Mouse (Mus musculus): Measurements from ENCODE around the gene Crocc2. TPM values are rescaled to one million over a fixed set of nuclear protein-coding genes. Genes with fewer than 3 reads are reported as not detected.
"Not testable (repeated sequence)": the region's sequence is repeated elsewhere in the genome, so short reads cannot be mapped to it uniquely, and the experiment has no call there.

The Crocc2 gene
- polyA plus RNA-seq, 1 experiment from 2014 or later, result 0.33 TPM

DNA sequence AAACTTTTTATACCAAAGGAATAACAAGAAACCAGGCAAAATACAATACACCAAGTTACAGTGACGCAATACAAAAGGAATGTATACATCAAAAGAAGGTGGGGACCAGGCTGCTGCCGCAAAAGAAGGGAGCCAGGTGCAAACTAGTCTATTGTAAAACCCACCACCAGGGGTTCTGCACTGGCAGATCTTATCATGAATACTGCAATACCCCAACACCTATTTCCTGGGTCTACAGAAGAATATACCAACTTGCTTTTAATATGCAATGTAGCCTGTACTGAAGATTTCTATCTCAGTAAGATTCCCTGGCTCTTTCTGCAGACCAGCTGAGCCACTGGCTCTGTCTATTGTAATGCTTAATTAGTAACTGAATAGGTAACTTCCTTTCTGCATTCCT is 28.9 kb downstream of the Crocc2 start:
- not testable (repeated sequence) for H3K27me3 ChIP-seq; H3K4me3 ChIP-seq (replicated peaks); ATAC-seq (ENCODE audit: insufficient number of reproducible peaks, insufficient read depth, low FRiP score, low TSS enrichment, low read depth); H3K9ac ChIP-seq (replicated peaks); H3K9me3 ChIP-seq; H3K27ac ChIP-seq; H3K4me1 ChIP-seq (replicated peaks); H3K36me3 ChIP-seq; H3K4me2 ChIP-seq
- WGBS, result 86% methylated on average over 2 of the region's 2 CpGs

DNA sequence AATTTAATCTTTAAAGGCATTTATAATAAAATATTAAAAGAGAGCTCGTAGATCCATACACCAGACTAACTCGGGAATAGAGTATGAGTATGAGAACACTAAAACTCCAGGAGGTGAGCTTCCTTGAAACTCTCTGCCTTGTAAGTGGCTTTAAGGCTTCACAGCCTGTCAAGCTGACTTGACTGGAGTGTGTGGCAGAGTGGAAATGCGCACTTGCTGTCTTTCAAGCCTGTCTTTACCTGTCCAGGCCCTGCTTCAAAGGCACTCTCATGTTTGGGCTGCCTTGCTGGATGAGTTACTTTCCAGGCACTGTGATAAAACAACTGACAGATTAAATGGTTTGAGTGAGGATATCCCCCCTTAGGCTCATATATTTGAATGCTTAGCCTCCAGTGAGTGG is 29.4 kb downstream of the Crocc2 start:
- H3K27me3 ChIP-seq, result no peaks in the 10 kb centered on the region
- no peaks in the 10 kb centered on the region for H3K4me1 ChIP-seq (replicated peaks)
- ATAC-seq (ENCODE audit: insufficient number of reproducible peaks, insufficient read depth, low FRiP score, low TSS enrichment, low read depth), result no peak
- H3K27ac ChIP-seq, result no peak overlapping the region
- H3K36me3 ChIP-seq, result no peaks in the 10 kb centered on the region
- H3K9me3 ChIP-seq, result peaks cover 3% of the 10 kb centered on the region; the same call in 1 of the 2 replicates
- 83% methylated on average over 3 of the region's 3 CpGs for WGBS
- H3K4me3 ChIP-seq (replicated peaks), result no peak overlapping the region
- H3K4me2 ChIP-seq, result no peak overlapping the region
- H3K9ac ChIP-seq (replicated peaks), result no peak overlapping the region

DNA sequence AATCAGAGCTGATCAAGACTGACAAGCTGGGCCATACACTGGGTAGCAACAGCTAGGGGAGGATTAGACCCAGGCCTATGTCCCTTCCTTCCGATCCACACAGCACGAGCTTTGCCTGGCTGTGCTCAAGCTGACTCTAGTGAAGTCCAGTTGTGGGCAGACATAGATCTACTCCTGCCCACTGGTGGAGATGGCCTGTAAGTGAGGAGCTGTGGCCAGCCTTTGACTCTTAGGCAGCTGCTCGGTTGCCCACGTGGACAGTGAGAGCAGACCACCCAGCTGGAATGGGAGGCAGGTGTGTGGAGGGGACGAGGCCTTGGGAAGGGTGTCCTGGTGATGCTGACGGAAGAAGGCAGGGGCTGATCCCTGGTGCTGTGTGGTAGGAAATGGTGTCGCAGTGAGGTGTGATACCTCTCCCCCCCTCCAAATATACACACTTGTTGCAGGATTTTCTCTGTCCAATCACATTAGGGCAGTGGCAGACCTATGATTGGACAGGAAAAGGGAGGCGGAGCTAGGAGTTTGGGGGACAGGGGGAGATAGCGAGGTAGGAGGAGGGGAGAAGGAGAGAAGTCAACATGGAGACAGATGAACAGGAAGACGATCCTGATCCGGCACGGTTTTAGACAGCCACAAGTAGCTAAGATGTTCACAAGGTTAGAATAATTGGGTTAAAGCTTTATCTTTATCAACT is 37.9 kb downstream of the Crocc2 start:
- Histone ChIP-seq H3K4me1 (replicated peaks) (peaks cover 48% of the 10 kb centered on the region), H3K36me3 (no peaks in the 10 kb centered on the region), H3K27ac (0 out of 2 replicates have a peak overlapping the region, but pooled peaks have one; percentile 45), H3K9ac (replicated peaks) (no peak overlapping the region), H3K4me3 (replicated peaks) (no peak overlapping the region), H3K9me3 (no peaks in the 10 kb centered on the region), H3K27me3 (no peaks in the 10 kb centered on the region), H3K4me2 (no peak overlapping the region)
- no peak for ATAC-seq (ENCODE audit: insufficient number of reproducible peaks, insufficient read depth, low FRiP score, low TSS enrichment, low read depth)
- 50% methylated on average over 12 of the region's 12 CpGs for WGBS

DNA sequence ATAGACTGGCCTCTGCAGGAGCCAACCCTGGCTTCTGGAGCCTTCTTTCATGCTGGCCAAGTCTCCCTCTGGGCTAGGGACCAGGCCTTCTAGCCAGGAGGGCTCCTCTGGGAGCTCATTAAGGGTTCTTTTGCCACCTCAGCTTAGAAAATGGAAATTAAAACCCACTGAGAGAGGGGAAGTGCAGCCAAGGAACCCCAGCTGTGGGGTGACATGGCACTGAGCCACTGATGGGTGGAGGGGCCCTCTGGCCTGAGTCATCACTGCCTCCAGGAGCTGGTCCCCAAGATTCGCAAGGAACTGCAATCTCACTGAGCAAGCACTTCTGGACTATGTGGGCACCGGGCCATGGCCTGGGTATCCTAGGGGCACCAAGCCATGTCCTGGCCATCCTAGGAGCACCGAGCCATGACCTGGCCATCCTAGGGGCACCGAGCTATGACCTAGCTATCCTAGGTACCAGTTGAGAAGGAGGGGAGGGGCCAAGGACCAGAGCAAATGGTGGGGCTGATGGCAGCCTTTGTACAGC is 39.1 kb downstream of the Crocc2 start:
- Histone ChIP-seq H3K9me3 (no peaks in the 10 kb centered on the region), H3K27ac (no peak overlapping the region), H3K4me2 (no peak overlapping the region), H3K27me3 (no peaks in the 10 kb centered on the region), H3K4me1 (replicated peaks) (peaks cover 59% of the 10 kb centered on the region), H3K9ac (replicated peaks) (no peak overlapping the region), H3K4me3 (replicated peaks) (no peak overlapping the region), H3K36me3 (no peaks in the 10 kb centered on the region)
- WGBS, result 89% methylated on average over 4 of the region's 4 CpGs
- ATAC-seq (ENCODE audit: insufficient number of reproducible peaks, insufficient read depth, low FRiP score, low TSS enrichment, low read depth), result no peak

DNA sequence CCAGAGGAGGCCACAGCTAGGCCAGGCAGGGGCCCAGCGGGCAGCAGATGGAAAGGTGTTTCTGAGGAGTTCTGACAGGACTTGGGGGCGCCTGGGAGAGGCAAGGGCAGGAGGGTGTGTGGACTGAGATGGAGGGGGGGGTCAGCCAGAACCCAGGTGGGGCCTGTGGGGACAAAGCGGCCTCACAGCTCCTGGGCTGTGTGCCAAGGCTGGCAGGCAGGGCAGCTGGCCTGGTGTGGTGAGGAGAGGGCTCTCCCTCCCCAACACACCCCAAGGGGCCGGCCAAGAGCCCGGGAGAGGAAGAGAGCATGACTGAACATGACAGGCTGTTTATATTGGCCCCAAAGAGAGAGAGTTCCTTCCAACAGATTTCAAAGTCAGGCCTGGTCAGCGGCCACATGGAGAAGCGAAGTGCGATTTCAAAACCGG is 41.7 kb downstream of the Crocc2 start:
- no peaks in the 10 kb centered on the region for H3K27me3 ChIP-seq
- no peaks in the 10 kb centered on the region for H3K36me3 ChIP-seq
- 31% methylated on average over 9 of the region's 9 CpGs for WGBS
- H3K9ac ChIP-seq (replicated peaks), result 0 out of 2 replicates have a peak overlapping the region, but pooled peaks have one; percentile 19
- no peaks in the 10 kb centered on the region for H3K9me3 ChIP-seq
- H3K4me3 ChIP-seq (replicated peaks), result no peak overlapping the region
- peak; percentile 43; the same call in 1 of the 2 replicates for ATAC-seq (ENCODE audit: insufficient number of reproducible peaks, insufficient read depth, low FRiP score, low TSS enrichment, low read depth)
- peak overlapping the region; percentile 10; the same call in 1 of the 2 replicates for H3K4me2 ChIP-seq
- peaks cover 79% of the 10 kb centered on the region for H3K4me1 ChIP-seq (replicated peaks)
- peak overlapping the region; percentile 92 for H3K27ac ChIP-seq

DNA sequence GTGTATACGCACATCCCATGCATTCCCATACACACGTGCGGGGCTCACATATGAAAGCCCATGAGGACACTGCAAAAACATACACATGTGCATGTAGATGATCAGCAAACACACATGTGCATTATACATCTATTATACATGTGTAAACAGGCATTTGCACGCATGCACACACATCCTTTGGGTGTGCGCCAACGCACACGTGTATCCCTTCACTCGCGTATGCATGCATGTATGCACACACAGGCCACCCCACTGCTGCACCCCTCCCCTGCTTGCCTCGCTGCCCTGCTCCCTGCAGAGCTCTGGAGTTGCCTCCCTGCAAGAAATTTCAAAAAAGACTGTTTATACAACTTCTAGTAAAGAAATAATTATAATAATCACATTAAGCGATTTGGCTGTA is 42.5 kb downstream of the Crocc2 start:
- H3K9me3 ChIP-seq, result no peaks in the 10 kb centered on the region
- no peaks in the 10 kb centered on the region for H3K36me3 ChIP-seq
- no peak for ATAC-seq (ENCODE audit: insufficient number of reproducible peaks, insufficient read depth, low FRiP score, low TSS enrichment, low read depth)
- H3K4me1 ChIP-seq (replicated peaks), result peaks cover 82% of the 10 kb centered on the region
- H3K4me3 ChIP-seq (replicated peaks), result no peak overlapping the region
- 88% methylated on average over 11 of the region's 11 CpGs for WGBS
- 0 out of 2 replicates have a peak overlapping the region, but pooled peaks have one; percentile 9 for H3K9ac ChIP-seq (replicated peaks)
- H3K4me2 ChIP-seq, result peak overlapping the region; percentile 5; the same call in 1 of the 2 replicates
- H3K27me3 ChIP-seq, result no peaks in the 10 kb centered on the region
- H3K27ac ChIP-seq, result peak overlapping the region; percentile 92

DNA sequence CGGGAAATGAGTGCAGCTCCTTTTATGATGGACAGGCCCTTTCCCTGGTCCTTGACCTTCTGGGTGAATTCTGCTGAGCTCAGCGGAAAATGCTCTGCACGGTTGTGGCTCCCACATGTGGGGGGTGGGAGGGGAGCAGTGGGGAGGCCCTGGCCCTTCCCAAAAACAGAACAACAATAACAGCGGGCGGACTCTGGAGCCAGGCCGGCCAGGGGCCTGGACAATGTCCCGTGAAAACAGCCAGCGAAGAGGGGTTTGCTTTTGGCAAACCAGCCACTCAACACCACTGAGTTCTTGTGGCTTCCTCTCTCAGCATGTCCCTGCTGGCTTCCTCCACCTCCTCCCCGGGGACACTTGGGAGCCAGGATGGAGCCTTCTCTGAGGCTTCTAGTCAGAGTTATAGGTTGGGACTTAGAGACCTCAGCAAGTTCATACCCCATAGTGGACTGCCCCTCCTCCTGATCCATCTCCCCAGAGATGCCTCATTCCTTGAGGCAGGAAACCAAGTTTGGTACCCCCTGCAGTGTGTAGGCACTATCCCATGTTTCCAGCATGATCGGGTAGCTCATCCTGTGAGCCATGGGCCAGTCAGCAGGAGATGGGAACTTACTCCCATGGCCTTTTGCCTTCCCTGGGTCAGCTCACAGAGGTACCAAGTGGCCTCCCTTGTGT is 43.2 kb downstream of the Crocc2 start:
- no peaks in the 10 kb centered on the region for H3K27me3 ChIP-seq
- no peak overlapping the region for H3K4me3 ChIP-seq (replicated peaks)
- peak overlapping the region; percentile 5; the same call in 1 of the 2 replicates for H3K4me2 ChIP-seq
- peak overlapping the region; percentile 92 for H3K27ac ChIP-seq
- peaks cover 82% of the 10 kb centered on the region for H3K4me1 ChIP-seq (replicated peaks)
- no peaks in the 10 kb centered on the region for H3K9me3 ChIP-seq
- 0 out of 2 replicates have a peak overlapping the region, but pooled peaks have one; percentile 9 for H3K9ac ChIP-seq (replicated peaks)
- ATAC-seq (ENCODE audit: insufficient number of reproducible peaks, insufficient read depth, low FRiP score, low TSS enrichment, low read depth), result no peak
- H3K36me3 ChIP-seq, result no peaks in the 10 kb centered on the region
- 45% methylated on average over 10 of the region's 10 CpGs for WGBS

DNA sequence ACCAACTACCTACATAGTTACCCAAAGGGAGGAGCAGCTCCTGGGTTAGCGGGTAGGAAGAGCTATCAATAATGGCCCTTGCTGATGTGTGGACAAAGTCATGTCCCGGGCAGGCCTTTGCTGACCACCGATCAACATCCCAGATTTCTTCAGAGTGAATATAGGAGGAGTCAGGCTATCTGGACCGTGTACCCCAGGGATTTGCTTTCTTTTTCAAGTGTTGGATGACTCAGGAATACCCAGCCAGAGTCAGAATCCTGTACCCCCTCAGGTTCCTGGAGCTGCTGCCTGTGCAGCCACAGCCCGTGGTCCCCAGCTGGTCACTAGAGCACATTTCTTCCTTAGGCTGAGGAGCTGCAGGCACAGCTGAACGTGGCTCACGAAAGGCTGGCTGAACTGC is 43.9 kb downstream of the Crocc2 start:
- WGBS, result 80% methylated on average over 7 of the region's 7 CpGs
- Histone ChIP-seq H3K36me3 (no peaks in the 10 kb centered on the region), H3K27ac (no peak overlapping the region), H3K9me3 (no peaks in the 10 kb centered on the region), H3K9ac (replicated peaks) (no peak overlapping the region), H3K4me1 (replicated peaks) (peaks cover 85% of the 10 kb centered on the region), H3K4me2 (no peak overlapping the region), H3K4me3 (replicated peaks) (no peak overlapping the region), H3K27me3 (no peaks in the 10 kb centered on the region)
- no peak for ATAC-seq (ENCODE audit: insufficient number of reproducible peaks, insufficient read depth, low FRiP score, low TSS enrichment, low read depth)

DNA sequence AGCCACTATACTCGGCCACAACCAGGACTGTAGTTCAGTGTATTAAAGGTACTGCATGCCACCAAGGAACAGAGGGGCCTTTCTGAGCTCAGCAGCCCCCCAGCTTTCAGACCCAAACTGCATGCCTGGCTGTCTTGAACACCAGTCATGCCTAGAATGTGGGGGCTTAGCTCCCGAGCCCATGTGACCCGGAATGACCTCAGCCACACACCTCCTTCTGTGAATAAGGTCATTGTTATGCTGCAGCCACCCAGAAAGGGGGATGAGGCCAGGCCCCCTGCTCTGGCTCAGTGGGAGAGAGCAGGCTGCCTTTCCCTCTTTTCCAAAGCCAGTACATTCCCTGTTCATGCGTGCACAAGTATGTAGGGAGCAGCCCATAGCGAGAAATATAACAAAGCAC is 46.1 kb downstream of the Crocc2 start:
- ATAC-seq (ENCODE audit: insufficient number of reproducible peaks, insufficient read depth, low FRiP score, low TSS enrichment, low read depth), result peak; percentile 44
- Histone ChIP-seq H3K27ac (peak overlapping the region; percentile 87), H3K4me1 (replicated peaks) (peaks cover 86% of the 10 kb centered on the region), H3K36me3 (no peaks in the 10 kb centered on the region), H3K9ac (replicated peaks) (no peak overlapping the region), H3K4me3 (replicated peaks) (no peak overlapping the region), H3K27me3 (no peaks in the 10 kb centered on the region), H3K4me2 (no peak overlapping the region), H3K9me3 (no peaks in the 10 kb centered on the region)
- 52% methylated on average over 5 of the region's 5 CpGs for WGBS

DNA sequence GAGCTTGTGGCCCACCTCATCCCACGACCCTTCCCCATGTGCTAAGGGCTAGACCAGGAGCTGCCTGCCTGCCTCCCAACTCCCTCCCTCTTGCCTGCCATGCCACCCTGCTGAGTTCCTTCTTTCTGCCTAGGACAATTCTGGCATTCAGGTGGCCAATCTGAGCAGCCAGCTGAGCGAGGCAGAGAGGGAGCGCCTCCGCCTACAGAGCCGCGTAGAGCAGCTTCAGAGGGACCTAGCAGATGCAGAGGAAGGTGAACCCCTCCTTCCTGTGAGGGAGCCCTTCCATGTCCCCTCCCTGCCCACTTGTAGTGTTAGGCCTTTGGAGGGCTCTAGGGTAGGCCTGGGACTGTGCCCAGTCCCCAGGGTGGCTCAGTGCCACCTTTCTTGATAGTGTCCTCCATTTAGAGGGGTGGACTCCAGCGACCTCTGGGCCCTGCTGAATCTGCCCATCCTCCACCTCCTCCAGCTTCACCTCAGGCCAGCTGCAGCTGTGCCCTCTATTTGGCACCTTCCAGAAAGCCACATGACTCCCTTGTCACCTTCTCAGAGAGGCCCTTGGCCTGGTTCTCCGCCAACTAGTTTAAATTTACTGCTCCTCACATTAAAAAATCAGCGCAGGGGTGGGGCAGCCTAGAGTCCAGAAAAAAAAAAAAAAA is 48.4 kb downstream of the Crocc2 start:
- Histone ChIP-seq H3K4me2 (no peak overlapping the region), H3K9ac (replicated peaks) (no peak overlapping the region), H3K4me3 (replicated peaks) (no peak overlapping the region), H3K27ac (peak overlapping the region; percentile 80), H3K36me3 (no peaks in the 10 kb centered on the region), H3K4me1 (replicated peaks) (peaks cover 80% of the 10 kb centered on the region), H3K27me3 (no peaks in the 10 kb centered on the region), H3K9me3 (no peaks in the 10 kb centered on the region)
- 53% methylated on average over 9 of the region's 9 CpGs for WGBS
- ATAC-seq (ENCODE audit: insufficient number of reproducible peaks, insufficient read depth, low FRiP score, low TSS enrichment, low read depth), result no peak

DNA sequence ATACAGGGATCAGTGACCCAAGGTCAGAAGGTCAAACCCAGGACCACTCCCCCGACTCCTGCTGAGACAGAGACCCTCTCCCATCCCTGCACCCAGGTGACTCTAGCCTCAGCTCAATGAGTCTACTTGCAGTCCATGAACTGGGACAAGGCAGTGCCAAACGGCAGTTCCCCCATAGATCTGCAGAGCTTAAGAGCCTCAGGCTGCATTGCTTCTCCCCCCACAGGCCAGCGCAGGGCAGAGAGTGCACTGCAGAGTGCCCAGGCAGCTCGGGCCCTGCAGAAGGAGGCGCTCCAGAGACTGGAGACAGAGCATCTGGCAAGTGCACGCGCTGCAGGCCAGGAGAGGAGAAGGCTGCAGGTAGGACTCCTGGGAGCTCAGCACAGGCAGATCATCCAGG is 49.0 kb downstream of the Crocc2 start:
- 45% methylated on average over 7 of the region's 7 CpGs for WGBS
- no peak overlapping the region for H3K4me3 ChIP-seq (replicated peaks)
- no peak overlapping the region for H3K9ac ChIP-seq (replicated peaks)
- no peaks in the 10 kb centered on the region for H3K27me3 ChIP-seq
- no peak for ATAC-seq (ENCODE audit: insufficient number of reproducible peaks, insufficient read depth, low FRiP score, low TSS enrichment, low read depth)
- peak overlapping the region; percentile 80 for H3K27ac ChIP-seq
- H3K4me1 ChIP-seq (replicated peaks), result peaks cover 75% of the 10 kb centered on the region
- no peaks in the 10 kb centered on the region for H3K36me3 ChIP-seq
- no peaks in the 10 kb centered on the region for H3K9me3 ChIP-seq
- H3K4me2 ChIP-seq, result no peak overlapping the region
